Mouse (Mus musculus): ENCODE measurements around the gene Tnfrsf13c.

DNA sequence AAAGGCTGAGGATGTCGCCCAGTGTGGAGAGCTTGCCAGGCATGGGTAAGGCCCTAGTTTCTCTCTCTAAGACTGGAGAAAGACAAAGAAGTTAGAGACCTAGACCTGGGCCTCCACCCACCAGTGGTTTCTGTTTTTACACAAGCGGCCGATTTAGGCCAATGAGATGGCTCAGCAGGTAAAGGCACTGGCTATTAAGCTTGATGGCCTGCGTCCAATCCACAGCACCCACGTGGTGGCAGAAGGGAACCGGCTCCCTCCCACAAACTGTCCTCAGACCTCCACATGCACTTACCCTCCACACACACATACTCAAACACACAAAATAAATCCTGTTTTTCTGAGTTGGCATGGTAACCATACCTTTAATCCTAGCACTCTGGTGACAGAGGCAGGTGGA, 22.1 kb downstream of the Tnfrsf13c start:
- TF ChIP-seq POLR2A (IDR thresholded peaks at IDR 0.05; ENCODE audit: borderline replicate concordance, control insufficient read depth, low read depth, low read length) (no peak), CTCF (IDR thresholded peaks at IDR 0.05; ENCODE audit: control insufficient read depth, insufficient read depth, low read length) (no peak)

Data from bone marrow, adult 2 months (tissue).